Mouse (Mus musculus) T-helper 1 cell (primary cell): ENCODE data around the gene Lrtm1.

Source experiments
- in situ Hi-C: fragments of 300-600 bp; cut with MboI, MseI; formaldehyde crosslinking; loops from one replicate; pipeline ENCODE4 v1.15.1; 2025; ENCODE audit warnings: high pct_unique_total_duplicates

Gene Lrtm1

DNA sequence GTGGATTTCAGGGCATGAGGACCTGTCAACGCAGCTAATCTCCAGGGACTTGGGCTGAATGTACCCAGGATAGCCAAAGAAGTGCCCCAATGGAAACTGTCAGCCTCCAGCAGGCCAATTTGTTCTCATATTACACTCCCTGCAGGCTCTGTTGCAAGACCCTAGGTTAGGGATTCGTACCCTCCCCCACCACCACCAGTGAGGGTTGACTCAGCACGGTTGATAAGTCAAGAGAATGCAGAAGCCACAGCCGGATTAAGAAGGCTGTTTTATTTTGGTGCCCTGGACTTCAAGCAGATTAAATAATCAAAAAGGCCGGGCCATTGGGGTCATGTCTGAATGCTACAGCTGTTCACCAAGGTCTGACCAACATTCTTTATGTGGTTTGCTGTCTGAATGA, at the start of gene Lrtm1:
TSS of gene Lrtm1 (plus strand) at position 326 of the 400 bp plus-strand sequence.
- in situ Hi-C loops = no loop called here

DNA sequence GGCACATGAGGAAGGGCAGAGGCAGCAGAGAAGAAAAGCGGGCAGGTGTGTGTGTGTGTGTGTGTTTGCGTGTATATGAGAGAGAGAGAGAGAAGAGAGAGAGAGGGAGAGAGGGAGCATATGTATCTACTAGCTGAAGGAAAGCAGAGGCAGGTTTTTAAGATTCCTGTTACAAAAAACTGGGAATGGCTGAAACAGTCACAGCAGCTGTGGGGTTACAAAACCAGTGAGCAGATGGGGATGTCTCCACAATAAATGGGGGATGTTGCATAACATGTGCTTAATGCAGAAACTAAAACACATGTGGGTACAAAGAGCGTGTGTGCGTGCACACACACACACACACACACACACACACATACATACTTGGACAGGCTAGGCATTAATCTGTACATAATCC, 48.8 kb upstream of the Lrtm1 start:
- in situ Hi-C loops = no loop called here

DNA sequence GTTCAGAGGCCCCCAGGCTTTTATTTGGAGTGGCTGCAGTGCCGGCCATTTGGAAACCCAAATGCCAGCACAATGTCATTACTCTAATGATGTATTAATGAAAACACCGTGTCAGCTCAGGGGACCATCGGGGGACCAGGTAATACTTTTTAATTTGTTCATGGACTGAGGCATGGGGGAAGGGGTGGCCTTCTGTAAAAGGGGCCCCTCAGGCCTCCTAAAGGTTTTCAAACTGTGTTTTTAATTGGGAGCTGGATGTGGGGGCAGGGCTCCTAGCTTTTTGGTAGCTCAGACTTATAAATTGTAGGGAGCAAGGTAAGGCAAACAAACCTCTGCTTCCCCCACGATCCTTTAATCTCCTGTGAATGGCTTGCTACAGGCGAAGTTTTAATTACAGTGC, 45.4 kb upstream of the Lrtm1 start:
- in situ Hi-C loops = no loop called here

- in situ Hi-C loops = no loop called here
Observed at GRCm38 (mm10) chr14:28979230-28979629, 38.8 kb upstream of the Lrtm1 start.

DNA sequence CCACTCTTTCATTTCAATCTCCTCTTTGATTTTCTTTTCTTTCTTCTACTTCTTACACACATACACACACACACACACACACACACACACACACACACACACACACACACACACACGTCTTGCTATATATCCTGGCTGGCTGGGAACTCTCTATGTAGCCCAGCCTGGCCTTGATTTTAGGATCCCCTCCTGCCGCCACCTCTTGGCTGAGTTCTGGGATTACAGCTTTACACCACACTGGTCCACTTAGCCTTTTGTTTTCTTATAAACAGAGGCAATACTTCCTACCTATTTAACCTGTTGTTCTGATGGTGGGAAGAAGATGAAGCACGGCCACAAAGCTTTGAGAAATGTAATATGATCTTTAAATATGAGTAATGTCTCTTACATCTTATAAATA, 37.5 kb upstream of the Lrtm1 start:
- in situ Hi-C loops = no loop called here

DNA sequence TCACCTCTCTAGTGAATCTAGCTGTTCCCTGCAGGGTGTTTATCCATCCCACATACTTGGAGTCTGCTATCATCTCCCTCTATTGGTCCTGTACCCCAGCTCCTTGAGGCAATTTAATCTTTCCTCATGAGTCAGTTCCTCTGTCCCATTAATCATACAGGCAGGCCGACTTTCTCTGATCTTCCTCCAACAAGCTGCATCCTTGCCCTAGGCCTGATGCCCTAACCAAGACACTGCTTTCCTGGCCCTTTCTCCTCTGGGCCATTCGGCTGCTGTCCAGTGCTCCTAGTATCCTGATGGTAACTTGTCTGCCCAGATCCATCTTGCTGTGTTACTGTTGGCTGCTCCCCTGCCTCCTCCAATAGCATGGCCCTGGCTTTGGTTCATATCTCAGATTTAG, 33.7 kb upstream of the Lrtm1 start:
- in situ Hi-C loops = no loop called here

GRCm38 (mm10) chr14:28988211-28988900, 29.7 kb upstream of the Lrtm1 start:
- in situ Hi-C loops = no loop called here

DNA sequence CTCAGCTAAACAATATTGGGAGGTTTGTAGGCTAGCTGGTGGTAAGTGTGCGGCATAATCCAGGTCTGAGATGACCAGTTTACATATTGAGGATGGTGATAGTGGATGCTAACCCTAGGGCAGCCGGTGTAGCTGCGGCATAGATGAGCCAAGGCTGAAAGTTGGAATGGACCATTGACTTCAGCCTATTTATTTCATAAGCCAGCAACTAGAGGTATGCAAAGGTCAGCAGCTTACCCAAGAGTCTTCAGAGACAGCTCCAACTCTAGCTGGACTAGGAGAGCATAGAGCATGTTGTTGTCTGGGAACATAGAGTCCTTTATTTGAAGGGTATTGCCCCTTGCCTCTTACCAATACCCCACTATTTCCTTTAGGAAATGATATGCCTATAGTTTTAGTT, 21.4 kb upstream of the Lrtm1 start:
- in situ Hi-C loops = loop anchor here (10.0 kb wide), 1 partner anchor 1422 kb away; no protein-coding TSS in a partner anchor

DNA sequence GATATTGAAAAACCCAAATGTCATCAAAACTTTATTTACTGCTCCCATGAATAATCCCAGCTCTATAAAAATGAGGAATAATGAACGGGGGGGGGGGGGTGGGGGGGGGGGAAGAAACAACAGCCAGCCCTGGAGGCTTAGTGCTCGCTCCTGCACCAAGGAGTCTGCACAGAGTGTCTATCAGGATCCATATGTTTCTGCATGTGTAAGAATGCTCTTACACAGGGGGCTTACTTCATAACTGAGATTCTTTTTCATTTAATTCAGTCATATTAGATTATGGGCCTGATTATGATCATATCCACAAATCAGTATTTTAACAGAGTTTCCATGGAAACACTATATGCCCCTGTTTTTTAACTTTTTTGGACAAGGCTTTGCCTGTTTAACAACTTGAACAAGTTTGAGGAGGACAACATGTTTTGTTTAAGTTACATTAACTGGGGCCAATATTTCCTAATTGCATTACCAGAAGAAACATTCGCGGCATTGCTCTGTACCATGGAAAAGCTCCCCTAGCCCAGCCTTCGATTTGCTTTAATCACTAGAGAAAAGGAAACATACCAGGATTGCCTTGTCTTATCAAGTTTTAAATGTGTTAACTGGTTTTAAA, 12.7 kb upstream of the Lrtm1 start:
- in situ Hi-C loops = loop anchor here (10.0 kb wide), 1 partner anchor 259 kb away; no protein-coding TSS in a partner anchor

DNA sequence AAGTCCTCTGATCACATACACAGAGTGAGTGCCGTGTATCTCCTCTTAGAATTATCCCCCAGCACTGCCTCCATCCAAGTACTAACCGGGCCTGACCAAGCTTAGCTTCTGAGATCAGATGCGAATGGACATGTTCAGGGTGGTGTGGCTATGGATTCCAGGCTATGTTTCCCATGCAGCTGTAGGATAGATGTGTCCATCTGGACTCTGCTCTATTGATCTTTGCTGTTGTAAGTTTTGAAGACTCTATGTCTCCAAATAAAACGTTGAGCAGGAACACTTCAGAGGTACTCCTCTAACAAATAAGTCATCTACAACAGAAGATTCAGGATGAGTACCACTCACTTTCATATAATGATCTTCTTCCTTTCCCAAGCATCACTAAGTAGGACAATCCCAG, 8.4 kb upstream of the Lrtm1 start:
- in situ Hi-C loops = loop anchor here (10.0 kb wide), 1 partner anchor 255 kb away; no protein-coding TSS in a partner anchor

DNA sequence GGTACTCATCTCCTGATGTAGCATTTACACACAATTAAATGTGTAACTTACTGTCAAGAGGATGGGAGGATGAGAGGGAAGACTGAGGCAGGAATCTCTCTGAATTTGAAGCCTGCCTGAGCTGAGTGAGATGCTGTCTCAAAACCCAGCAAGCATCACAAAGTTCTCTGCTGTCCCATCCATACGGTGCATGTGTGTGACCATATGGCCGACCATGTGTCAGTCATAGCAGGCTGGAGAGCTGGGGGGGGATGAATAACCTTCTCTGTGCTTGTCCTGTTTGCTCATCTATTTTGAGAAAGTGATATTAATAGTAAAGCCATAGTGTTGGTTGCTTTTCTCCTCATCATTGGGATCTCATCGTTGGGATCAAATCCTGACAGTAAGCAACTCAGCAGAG, 4.8 kb upstream of the Lrtm1 start:
- in situ Hi-C loops = no loop called here

DNA sequence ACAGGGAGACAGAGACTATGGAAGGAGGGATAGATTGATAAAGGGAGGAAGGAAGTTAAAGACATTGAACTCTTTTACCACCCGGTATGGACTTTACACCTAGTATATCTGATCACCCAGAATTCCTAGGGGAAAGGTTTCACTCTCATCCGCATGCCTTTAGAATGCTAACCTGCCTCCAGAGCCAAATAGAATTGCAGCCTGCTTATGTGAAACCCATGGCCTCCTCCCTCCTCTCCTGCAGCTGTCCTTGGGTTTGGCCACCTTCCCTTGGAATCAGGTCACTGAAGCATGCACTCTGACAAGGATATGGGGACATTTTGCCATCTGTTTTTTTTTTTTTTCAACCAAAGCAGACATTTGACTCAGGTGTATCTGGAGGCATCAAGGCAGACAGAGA, 3.3 kb upstream of the Lrtm1 start:
- in situ Hi-C loops = no loop called here

- in situ Hi-C loops = no loop called here
Observed at GRCm38 (mm10) chr14:29015896-29016295, 2.1 kb upstream of the Lrtm1 start.

GRCm38 (mm10) chr14:29018316-29019000, 450 bp downstream of the Lrtm1 start:
- in situ Hi-C loops = no loop called here

DNA sequence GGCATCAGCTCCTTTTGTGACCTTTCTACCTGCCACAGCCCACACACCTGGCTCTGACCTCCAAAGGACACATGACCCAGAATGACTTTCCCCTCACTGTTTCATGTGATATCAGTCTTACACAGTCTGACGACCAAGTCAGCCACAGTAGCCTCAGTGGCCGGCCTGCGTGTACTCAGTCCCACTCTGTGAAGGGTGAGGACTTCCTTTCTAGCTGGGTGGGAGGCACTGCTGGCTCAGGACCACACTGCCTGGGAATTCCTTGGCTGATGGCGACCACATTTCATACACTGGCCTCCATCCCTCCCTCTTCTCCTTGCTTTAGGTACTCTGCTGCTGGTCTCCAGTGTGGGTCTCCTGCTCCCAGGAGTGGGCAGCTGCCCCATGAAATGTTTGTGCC, 3.3 kb downstream of the Lrtm1 start:
- in situ Hi-C loops = no loop called here

DNA sequence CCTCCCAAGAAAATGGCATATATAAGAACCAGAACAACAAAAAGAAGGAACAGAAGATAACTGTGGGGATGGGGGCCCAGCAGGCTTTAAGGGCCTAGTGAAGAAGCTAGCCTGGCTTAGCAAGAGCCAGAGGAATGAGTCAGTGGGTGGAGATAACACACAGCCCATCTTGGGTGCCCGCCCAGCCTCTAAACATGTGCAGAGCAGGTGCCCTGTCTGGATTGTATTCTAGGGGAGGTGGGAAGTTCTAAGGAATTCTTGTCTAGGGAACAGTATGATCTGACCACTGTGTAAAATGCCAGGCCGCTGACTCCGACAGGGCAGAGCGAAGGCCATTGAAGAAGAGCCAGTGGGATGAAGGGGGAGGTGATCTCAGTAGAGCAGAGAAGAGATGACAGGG, 5.2 kb downstream of the Lrtm1 start:
- in situ Hi-C loops = no loop called here

- in situ Hi-C loops = no loop called here
Observed at GRCm38 (mm10) chr14:29025335-29025734, 7.3 kb downstream of the Lrtm1 start.

DNA sequence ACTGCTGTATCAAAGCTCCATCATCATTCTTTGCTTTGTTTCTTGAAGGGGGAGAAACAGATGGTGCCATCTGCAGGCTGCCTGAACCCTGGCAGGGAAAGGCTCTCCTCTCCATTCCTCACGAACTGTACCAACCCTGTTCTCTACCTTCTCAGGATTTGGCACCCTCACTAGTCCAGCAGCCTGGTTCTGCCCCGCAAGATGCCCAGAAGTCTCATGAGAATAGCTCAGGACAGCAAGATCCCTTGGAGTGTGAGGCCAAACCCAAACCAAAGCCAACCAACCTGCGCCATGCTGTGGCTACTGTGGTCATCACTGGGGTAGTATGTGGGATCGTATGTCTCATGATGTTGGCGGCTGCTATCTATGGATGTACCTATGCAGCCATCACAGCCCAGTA, 9.3 kb downstream of the Lrtm1 start:
- in situ Hi-C loops = no loop called here

DNA sequence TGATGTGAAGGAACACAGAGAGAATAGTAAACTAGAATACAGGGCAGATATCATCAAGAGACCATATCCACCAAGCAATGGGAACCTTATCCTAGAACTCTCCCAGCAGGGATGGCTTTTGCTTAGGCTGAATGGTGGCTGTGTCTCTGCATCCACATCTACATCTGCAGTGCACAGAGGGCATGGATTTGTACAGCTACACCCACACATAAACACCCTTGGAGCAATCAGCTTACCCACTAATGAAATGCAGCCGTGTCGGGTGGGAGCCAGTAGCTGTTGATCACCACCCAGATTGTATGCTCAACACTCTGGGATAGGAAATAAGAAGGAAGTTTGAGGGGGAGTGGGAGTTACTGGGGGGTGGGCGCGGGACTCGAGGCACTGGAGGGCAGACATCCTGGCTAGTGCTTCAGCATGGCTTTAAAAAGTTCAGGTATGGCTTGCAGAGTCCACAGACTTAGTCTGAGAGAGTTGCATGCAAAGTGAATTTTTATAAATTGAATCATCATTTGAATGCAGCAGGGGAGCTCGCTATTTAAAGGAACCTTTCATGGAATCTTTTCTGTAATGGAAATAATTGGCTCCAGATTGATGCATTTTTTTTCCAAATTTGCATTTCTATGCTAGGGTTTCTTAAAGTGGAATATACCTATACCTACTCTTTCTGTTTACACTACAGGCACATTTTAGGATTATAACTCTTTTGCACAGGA, 10.5 kb downstream of the Lrtm1 start:
- in situ Hi-C loops = no loop called here

DNA sequence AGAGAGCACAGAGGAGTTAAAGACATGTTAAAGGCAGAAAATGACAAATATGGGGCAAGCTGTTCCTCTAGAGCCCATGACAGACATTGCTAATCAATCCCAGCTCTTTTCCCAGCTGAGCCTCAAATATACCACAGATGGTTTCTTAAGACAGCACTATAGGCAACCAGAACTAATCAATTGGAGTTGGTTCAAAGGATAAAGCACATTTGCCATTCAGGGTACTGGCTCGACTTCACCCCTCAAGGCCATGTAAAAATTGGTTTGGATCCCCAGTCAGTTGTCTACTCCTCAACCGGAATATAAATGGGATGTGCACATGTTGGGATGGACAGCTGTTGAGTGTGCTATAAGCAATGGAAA, 11.1 kb downstream of the Lrtm1 start:
- in situ Hi-C loops = no loop called here

DNA sequence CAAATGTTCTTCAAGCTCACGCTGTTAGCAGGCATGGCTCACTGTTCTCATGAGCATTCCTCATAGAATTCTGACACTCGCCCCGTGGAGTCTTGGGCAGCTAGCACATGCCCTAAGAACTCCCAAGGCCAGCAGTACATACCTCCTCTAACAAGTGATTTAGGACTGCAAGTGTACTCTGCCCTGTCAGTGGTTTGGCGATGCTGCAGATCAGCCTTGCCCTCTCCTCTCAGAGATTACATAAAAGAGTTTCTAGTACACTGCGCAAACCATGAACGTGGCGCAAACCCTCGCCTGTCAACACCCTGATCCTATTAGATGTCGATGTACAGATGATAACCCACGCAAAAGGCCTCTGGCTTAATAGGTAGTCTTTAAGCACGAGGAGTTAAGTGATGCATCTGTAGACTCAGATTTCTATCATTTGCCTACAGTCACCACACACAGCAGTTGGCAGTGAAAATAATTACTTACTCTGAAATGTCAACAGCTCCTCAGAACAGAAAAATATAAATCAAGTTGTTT, 11.9 kb downstream of the Lrtm1 start:
- in situ Hi-C loops = no loop called here

GRCm38 (mm10) chr14:29030519-29030918, 12.5 kb downstream of the Lrtm1 start:
- in situ Hi-C loops = no loop called here
